ENCODE assay signal across 18 mouse cellular contexts in the genomic region with DNA sequence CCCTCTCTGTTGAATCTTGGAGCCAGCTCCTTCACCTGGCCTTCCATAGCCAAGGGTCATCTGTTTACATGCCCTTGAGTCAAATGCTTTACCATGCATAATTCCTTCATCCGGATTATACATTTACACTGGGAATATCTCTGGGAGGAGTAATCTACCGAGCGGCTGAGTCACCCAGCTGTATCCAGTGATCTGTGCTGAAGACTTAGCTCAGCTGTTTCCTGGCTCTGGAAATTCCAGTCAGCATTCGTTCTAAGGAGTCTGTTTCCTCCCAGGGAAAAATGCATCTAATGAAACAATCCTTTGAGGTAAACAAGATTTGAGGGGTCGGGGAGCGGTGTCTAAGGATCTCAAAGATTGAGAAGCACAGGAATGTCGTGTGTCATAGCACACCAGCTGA.
DNase-seq lines count a peak whose midpoint lies in the region; ATAC-seq and TF ChIP-seq lines count a peak whose summit lies in the region.
"Had no signal": no experiment of that assay in that cellular context is flagged by ENCODE, and none has a peak within 500 bp of the region (broad histone marks: within the 10 kb centered on the region; RNA-seq: fewer than 3 reads in every experiment).

No protein-coding gene starts in this region.

- TF ChIP-seq CTCF in olfactory bulb, adult 2 months (IDR thresholded peaks at IDR 0.05; ENCODE audit: insufficient read depth, low read depth, low read length), result no peak

- H3K4me3 ChIP-seq in neural tube, embryonic 11.5 days (ENCODE audit: low read depth, low read length), result no peak overlapping the region
- H3K4me3 ChIP-seq in hindbrain, embryonic 10.5 days, result no peak overlapping the region
- no peak overlapping the region for H3K4me3 ChIP-seq in midbrain, embryonic 12.5 days
- H3K4me3 ChIP-seq in olfactory bulb, adult 2 months (ENCODE audit: insufficient read depth, low read depth, low read length), result no peak overlapping the region
- H3K4me3 ChIP-seq in liver, embryonic 11.5 days (ENCODE audit: low read depth, low read length), result no peak overlapping the region
- H3K4me3 ChIP-seq: heart, adult 2 months; megakaryocyte, embryonic 14.5 days had no signal

- no peaks in the 10 kb centered on the region for H3K36me3 ChIP-seq in neural tube, embryonic 11.5 days (ENCODE audit: control insufficient read depth, insufficient read depth, low read length)
- H3K36me3 ChIP-seq in hindbrain, embryonic 10.5 days, result no peaks in the 10 kb centered on the region
- no peaks in the 10 kb centered on the region for H3K36me3 ChIP-seq in midbrain, embryonic 12.5 days
- no peaks in the 10 kb centered on the region for H3K36me3 ChIP-seq in liver, embryonic 11.5 days (ENCODE audit: control insufficient read depth, insufficient read depth, low read length)

- H3K4me1 ChIP-seq in neural tube, embryonic 11.5 days (ENCODE audit: control insufficient read depth, insufficient read depth, low read length), result peaks cover 17% of the 10 kb centered on the region
- H3K4me1 ChIP-seq in hindbrain, embryonic 10.5 days (replicated peaks), result peaks cover 62% of the 10 kb centered on the region
- H3K4me1 ChIP-seq in midbrain, embryonic 12.5 days, result peaks cover 64% of the 10 kb centered on the region
- peaks cover 13% of the 10 kb centered on the region for H3K4me1 ChIP-seq in olfactory bulb, adult 2 months (ENCODE audit: control insufficient read depth, insufficient read depth, low read length)
- H3K4me1 ChIP-seq in liver, embryonic 11.5 days (replicated peaks; ENCODE audit: control insufficient read depth, insufficient read depth, low read length), result no peaks in the 10 kb centered on the region
- H3K4me1 ChIP-seq: megakaryocyte, embryonic 14.5 days had no signal

- no peaks in the 10 kb centered on the region for H3K27me3 ChIP-seq in neural tube, embryonic 11.5 days (ENCODE audit: control insufficient read depth, insufficient read depth, low read length)
- H3K27me3 ChIP-seq in hindbrain, embryonic 10.5 days (ENCODE audit: insufficient read depth, poor library complexity, severe bottlenecking), result no peaks in the 10 kb centered on the region
- H3K27me3 ChIP-seq in midbrain, embryonic 12.5 days, result no peaks in the 10 kb centered on the region; the same call in 1 of the 2 replicates
- H3K27me3 ChIP-seq in liver, embryonic 11.5 days (replicated peaks; ENCODE audit: control insufficient read depth, insufficient read depth, low read length), result no peaks in the 10 kb centered on the region

- peak overlapping the region; percentile 63 for H3K27ac ChIP-seq in neural tube, embryonic 11.5 days (ENCODE audit: low read depth, low read length)
- peak overlapping the region; percentile 82 for H3K27ac ChIP-seq in hindbrain, embryonic 10.5 days
- H3K27ac ChIP-seq in midbrain, embryonic 12.5 days (replicated peaks), result peak overlapping the region; percentile 87
- peak overlapping the region; percentile 84 for H3K27ac ChIP-seq in olfactory bulb, adult 2 months (ENCODE audit: insufficient read depth, low read depth, low read length)
- no peak overlapping the region for H3K27ac ChIP-seq in liver, embryonic 11.5 days (ENCODE audit: low read depth, low read length)
- H3K27ac ChIP-seq: heart, adult 2 months had no signal

- DNase-seq in neural tube, embryonic 11.5 days (ENCODE audit: low spot score), result no peak
- no peak for DNase-seq in neural tube, embryonic 10.5 days (ENCODE audit: extremely low spot score, low spot score)
- no peak for DNase-seq in hindbrain, embryonic 10.5 days (ENCODE audit: low spot score)
- no peak for DNase-seq in layer of hippocampus, postnatal 14 days (ENCODE audit: low spot score in 2 of 2)
- no peak for DNase-seq in right cerebral cortex, postnatal 4 days
- no peak for DNase-seq in liver, embryonic 11.5 days (ENCODE audit: low spot score)
- DNase-seq: cerebellum, adult 11-12 months; heart, adult 2 months; heart, postnatal 14 days; kidney, postnatal 14 days; layer of hippocampus, postnatal 36 days; lung, embryonic 14.5 days; right cerebral cortex, postnatal 25 days had no signal

- 69% methylated on average over 7 of the region's 7 CpGs for WGBS in neural tube, embryonic 11.5 days
- WGBS in hindbrain, embryonic 10.5 days, result 71% methylated on average over 7 of the region's 7 CpGs
- WGBS in midbrain, embryonic 12.5 days, result 49% methylated on average over 7 of the region's 7 CpGs
- WGBS in olfactory bulb, adult 2 months, result 44% methylated on average over 7 of the region's 7 CpGs
- WGBS in liver, embryonic 11.5 days, result 57% methylated on average over 7 of the region's 7 CpGs

- TF ChIP-seq POLR2A in olfactory bulb, adult 2 months (IDR thresholded peaks at IDR 0.05; ENCODE audit: insufficient read depth, low read depth, low read length), result no peak

- ATAC-seq in neural tube, embryonic 11.5 days (ENCODE audit: insufficient read depth, low FRiP score, low TSS enrichment), result no peak
- ATAC-seq in midbrain, embryonic 12.5 days (ENCODE audit: low FRiP score, low read depth), result no peak
- no peak for ATAC-seq in liver, embryonic 11.5 days (replicated peaks; ENCODE audit: low FRiP score)
- ATAC-seq: CD4-positive, CD25-positive, alpha-beta regulatory T cell, adult 4 months; intestine, postnatal 0 days had no signal

- no peak overlapping the region for H3K4me2 ChIP-seq in neural tube, embryonic 11.5 days (ENCODE audit: low read depth)
- H3K4me2 ChIP-seq in midbrain, embryonic 12.5 days (replicated peaks), result no peak overlapping the region
- H3K4me2 ChIP-seq in liver, embryonic 11.5 days, result no peak overlapping the region
- H3K4me2 ChIP-seq: lung, embryonic 14.5 days had no signal

- H3K9me3 ChIP-seq in neural tube, embryonic 11.5 days (ENCODE audit: control insufficient read depth, low read length), result no peaks in the 10 kb centered on the region
- no peaks in the 10 kb centered on the region for H3K9me3 ChIP-seq in hindbrain, embryonic 10.5 days
- H3K9me3 ChIP-seq in midbrain, embryonic 12.5 days, result no peaks in the 10 kb centered on the region
- no peaks in the 10 kb centered on the region for H3K9me3 ChIP-seq in liver, embryonic 11.5 days (ENCODE audit: control insufficient read depth, low read length)
- H3K9me3 ChIP-seq: megakaryocyte, embryonic 14.5 days had no signal

- H3K9ac ChIP-seq in neural tube, embryonic 11.5 days (ENCODE audit: low read length), result no peak overlapping the region
- no peak overlapping the region for H3K9ac ChIP-seq in midbrain, embryonic 12.5 days (replicated peaks)
- H3K9ac ChIP-seq in liver, embryonic 11.5 days (ENCODE audit: low read depth, low read length), result no peak overlapping the region
- H3K9ac ChIP-seq: lung, embryonic 14.5 days had no signal
